Mouse (Mus musculus) forebrain, embryonic 10.5 days (tissue): ENCODE results near the gene Rex1bd. TPM values are rescaled to one million over a fixed set of nuclear protein-coding genes. Genes with fewer than 3 reads are reported as not detected.

Experiments used
- DNase-seq: peaks from one replicate; pipeline ENCODE4 v3.0.0-alpha.2; 2017; ENCODE audit warnings: low spot score; ENCODE audit errors: extremely low spot score
- H3K27ac ChIP-seq: fragments of 300-500 bp; sonication (generic); 2 replicates; pipeline ENCODE4 v1.5.1; 2016; ENCODE audit warnings: mild to moderate bottlenecking
- H3K27me3 ChIP-seq: fragments of 300-500 bp; sonication (generic); 2 replicates; pipeline ENCODE4 v1.6.1; 2016; ENCODE audit warnings: mild to moderate bottlenecking; ENCODE audit not compliant: poor library complexity, severe bottlenecking
- H3K36me3 ChIP-seq: fragments of 300-500 bp; sonication (generic); replicated peaks from 2 replicates; pipeline ENCODE4 v1.6.1; 2016; ENCODE audit warnings: mild to moderate bottlenecking, moderate library complexity
- H3K4me1 ChIP-seq: fragments of 300-500 bp; sonication (generic); 2 replicates; pipeline ENCODE4 v1.6.1; 2016
- H3K4me3 ChIP-seq: fragments of 300-500 bp; sonication (generic); 2 replicates; pipeline ENCODE4 v1.5.1; 2016; ENCODE audit warnings: mild to moderate bottlenecking, moderate library complexity
- H3K9me3 ChIP-seq: fragments of 300-500 bp; sonication (generic); 2 replicates; pipeline ENCODE4 v1.6.1; 2016; ENCODE audit warnings: mild to moderate bottlenecking, moderate library complexity
- WGBS: fragments of 180-500 bp; shearing (Covaris S2); methylation state at CpG from one replicate; pipeline ENCODE4 v1.1.7; 2016; 5-methylcytosine and 5-hydroxymethylcytosine counted together
- polyA plus RNA-seq: library from polyadenylated mRNA; unstranded; fragments of >200 nt; fragmentation: Nextera tagmentation; extraction: Ambion mirVana; gene quantifications from 2 replicates; pipeline ENCODE4 v1.2.1, GENCODE M21; 2016

Gene Rex1bd
- polyA plus RNA-seq, 1 experiment from 2014 or later, result 136 TPM

DNA sequence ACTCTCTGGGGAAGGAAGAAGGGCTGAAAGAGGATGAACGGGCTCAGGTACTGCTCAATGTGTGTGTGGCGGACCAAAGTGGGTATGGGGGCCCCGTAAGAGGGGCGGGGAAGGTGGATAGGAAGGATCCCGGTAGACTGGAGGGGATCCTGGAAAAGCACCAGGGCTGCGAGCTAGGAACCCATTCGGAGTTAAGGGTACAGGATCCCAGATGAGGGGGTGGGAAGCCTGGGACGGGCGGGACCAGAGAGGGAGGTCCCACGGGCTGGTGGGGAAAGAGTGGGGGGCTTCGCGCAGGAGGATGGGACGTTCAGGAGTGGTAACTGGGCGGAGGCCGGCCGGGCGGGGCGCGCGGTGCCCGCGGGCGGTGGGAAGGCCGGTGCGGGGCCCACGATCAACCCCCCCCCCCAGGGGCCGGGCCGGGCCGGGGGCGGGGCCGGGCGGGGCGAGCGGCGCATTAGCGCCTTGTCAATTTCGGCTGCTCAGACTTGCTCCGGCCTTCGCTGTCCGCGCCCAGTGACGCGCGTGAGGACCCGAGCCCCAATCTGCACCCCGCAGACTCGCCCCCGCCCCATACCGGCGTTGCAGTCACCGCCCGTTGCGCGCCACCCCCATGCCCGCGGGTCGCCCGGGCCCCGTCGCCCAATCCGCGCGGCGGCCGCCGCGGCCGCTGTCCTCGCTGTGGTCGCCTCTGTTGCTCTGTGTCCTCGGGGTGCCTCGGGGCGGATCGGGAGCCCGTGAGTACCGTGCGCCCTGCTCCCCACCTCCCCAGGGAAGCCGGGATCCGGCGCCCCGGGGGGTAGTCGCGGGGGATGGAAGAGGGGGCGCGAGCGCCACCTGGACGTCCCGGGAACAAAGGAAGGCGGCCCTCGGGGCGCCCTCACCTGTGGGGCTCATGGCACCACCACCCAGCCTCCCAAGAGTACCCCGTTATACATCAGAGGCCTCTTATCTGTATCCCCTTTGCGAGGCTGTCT lies 13.6 kb downstream of the Rex1bd start, which contains the start of gene Crlf1:
Gene Crlf1, plus strand, starts transcription at position 495 of the 977 bp plus-strand sequence.
- H3K4me1 ChIP-seq, result peaks cover 80% of the 10 kb centered on the region
- 1% methylated on average over 81 of the region's 93 CpGs for WGBS

DNA sequence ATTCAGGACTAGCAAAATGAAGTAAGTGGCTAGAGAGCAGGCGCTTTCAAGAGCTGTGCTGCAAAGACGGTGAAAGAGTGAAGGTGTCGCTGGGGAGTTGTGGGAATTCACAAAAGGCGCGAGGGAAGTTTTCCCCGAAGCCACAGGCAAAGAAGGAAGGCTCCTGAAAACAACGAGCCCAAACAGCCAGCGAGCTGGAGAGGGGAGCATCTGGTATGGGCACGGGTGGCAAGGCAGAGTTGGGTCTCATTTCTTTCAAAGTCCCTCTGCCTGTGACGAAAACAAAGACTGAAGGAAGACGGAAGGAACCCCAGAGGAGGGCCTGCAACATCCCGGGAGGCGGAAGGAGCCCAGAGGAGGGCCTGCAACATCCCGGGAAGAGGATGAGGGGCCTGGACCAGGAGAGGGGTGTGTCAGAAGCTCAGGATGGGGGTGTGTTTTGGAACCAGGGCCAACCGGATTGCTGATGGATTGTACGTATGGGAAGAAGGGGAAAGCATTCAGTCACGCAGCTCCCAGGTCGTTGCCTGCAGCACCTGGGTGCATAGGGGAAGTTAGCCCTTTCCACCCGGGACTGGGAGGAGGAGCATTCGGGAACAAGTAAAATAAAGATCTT lies 15.6 kb downstream of the Rex1bd start:
- peak overlapping the region; percentile 50 for H3K4me3 ChIP-seq
- peaks cover 100% of the 10 kb centered on the region for H3K4me1 ChIP-seq
- under 1% methylated on average over 20 of the region's 20 CpGs for WGBS
- peak; percentile 38 for DNase-seq
- no peaks in the 10 kb centered on the region for H3K36me3 ChIP-seq
- H3K9me3 ChIP-seq, result no peaks in the 10 kb centered on the region
- H3K27ac ChIP-seq, result peak overlapping the region; percentile 54; the same call in 1 of the 2 replicates
- peaks cover 100% of the 10 kb centered on the region for H3K27me3 ChIP-seq

More for the DNA sequence above, 13.6 kb downstream of the Rex1bd start, which contains the start of gene Crlf1:
- no peaks in the 10 kb centered on the region for H3K9me3 ChIP-seq
- no peaks in the 10 kb centered on the region for H3K36me3 ChIP-seq
- peaks cover 100% of the 10 kb centered on the region for H3K27me3 ChIP-seq
- peak within 1 kb of the TSS; percentile 50 for H3K4me3 ChIP-seq
- H3K27ac ChIP-seq, result peak within 1 kb of the TSS; percentile 74
- no peak for DNase-seq

DNA sequence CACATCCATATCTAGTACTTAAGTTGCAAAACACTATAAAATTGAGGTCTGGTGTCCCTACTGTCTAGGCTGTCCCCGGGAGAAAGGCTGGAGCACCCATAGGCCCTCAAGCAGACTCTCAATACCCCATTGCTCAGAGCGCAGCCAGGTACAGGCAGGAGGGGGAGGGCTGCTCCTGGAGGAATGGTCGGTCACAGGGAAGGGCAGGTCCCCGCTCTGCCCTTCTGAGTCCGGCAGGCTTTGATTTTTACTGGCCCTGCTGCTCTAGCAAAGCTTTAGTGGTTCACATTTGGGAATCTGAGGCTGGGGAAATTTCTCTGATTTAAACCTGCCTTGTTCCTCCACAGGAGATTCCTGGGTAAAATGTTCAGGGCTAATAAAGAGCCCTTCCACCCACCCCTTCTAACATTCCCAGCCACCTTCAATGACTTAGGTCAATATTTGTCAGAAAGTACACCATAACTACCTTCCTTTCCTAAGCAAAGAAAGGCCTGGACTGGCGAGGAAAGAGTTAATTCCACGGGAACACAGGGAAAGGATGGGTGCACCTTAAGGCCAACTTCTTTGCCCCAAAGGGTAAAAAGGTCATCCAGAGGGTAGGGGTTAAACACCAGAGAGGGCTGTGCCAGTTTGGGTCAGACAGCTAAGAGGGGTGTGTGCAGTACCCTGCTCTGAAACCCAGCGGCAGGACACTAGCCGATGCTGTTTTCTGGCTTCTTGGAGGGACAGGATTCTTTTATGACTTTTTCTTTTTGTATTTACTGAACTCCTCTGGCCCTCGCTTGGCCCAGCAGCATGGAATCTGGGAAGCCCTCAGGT lies 16.3 kb downstream of the Rex1bd start:
- Histone ChIP-seq H3K27me3 (peaks cover 100% of the 10 kb centered on the region), H3K4me3 (peak overlapping the region; percentile 50), H3K9me3 (no peaks in the 10 kb centered on the region), H3K27ac (peak overlapping the region; percentile 72), H3K4me1 (peaks cover 94% of the 10 kb centered on the region), H3K36me3 (no peaks in the 10 kb centered on the region)
- WGBS, result 2% methylated on average over 10 of the region's 10 CpGs
- DNase-seq, result no peak

DNA sequence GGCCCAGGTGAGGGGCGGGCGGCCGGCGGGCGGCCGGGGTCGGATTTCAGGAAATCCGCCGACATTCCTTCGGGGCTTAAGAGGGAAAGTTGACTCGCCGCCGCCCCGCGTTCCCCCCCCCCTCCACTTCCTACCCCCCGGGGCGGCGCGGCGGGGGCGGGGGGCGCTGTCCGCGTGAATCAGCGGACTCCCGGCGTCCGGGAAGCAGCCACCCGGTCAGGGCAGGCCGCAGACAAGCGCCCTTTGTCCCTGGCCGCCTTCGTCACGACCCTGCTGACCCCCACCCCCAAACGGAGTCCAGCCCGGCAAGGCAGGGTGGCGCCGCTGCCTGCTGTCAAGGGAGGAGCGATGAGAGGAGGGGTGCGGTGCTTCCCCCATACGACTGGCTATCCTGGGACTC lies 17.0 kb downstream of the Rex1bd start:
- H3K4me3 ChIP-seq, result peak overlapping the region; percentile 50
- peak overlapping the region; percentile 72 for H3K27ac ChIP-seq
- no peaks in the 10 kb centered on the region for H3K36me3 ChIP-seq
- under 1% methylated on average over 26 of the region's 41 CpGs for WGBS
- H3K4me1 ChIP-seq, result peaks cover 87% of the 10 kb centered on the region
- H3K9me3 ChIP-seq, result no peaks in the 10 kb centered on the region
- peaks cover 100% of the 10 kb centered on the region for H3K27me3 ChIP-seq
- no peak for DNase-seq

DNA sequence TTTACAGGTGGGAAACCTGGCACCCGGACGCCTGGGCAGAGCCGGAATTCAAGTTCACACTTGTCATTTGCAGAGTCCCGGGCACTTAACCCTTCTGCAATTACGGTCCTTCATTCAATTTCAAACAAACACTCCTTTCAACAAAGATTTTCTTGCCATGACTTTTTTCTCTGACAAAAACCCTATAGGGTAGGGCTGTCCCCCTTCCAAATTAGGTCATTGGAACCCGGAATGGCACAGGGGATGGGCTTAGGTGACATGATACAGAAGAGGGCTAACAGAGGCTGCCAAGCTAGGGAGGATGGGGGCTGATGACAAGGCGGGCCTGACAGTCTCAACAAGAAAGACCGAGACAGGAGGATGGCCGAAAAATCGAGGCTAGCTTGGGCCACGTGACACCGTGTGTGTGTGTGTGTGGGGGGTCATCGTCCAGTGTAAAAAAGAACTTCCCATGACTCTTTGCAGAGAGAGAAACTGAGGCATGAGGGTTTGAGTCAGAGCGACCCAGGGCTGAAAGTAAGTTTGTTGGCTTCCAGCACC lies 17.6 kb downstream of the Rex1bd start:
- H3K27me3 ChIP-seq, result peaks cover 100% of the 10 kb centered on the region
- whole genome bisulfite sequencing, result 3% methylated on average over 14 of the region's 14 CpGs

DNA sequence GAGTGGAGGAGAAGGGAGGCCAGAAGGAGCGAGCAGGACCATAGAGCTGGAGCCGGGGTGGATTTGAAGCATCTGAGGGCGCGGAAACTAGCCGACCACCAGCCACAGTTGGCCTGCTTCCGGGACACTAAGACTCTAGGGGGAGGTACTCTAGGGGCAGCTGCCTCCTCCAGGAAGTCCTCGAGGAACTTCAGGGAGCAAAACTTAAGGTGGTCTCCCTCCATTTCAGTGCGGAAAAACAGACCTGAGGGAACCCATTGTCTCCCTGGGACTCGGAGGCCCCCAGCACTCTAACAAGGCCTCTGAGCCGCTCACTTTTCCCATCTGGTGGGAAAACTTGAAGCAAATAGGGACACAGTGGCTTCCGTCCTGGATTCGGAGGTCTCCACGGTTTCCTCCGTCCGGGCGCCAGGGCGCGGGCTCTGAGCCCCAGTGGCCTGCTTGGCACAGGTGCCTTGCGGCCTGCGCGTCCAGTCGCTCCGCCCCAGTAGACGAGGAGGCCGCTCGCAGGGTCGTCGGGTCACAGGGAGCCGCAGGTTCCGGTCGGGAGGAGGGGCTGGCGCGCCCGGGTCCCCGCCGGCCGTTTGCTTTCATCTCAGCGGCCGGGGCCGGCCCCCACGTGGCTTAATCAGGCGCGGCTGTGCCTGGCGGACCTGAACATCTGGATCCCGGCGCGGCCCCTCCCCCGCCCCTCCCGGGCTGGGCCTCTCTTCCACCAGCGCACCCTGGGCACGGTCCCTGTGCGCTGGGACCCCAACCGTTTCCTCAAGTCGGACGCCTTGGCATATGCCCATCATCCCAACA lies 18.4 kb downstream of the Rex1bd start:
- H3K36me3 ChIP-seq, result no peaks in the 10 kb centered on the region
- H3K4me3 ChIP-seq, result peak overlapping the region; percentile 50
- peaks cover 78% of the 10 kb centered on the region for H3K4me1 ChIP-seq
- H3K27me3 ChIP-seq, result peaks cover 100% of the 10 kb centered on the region
- DNase-seq, result peak; percentile 67
- WGBS, result 2% methylated on average over 55 of the region's 55 CpGs
- H3K9me3 ChIP-seq, result no peaks in the 10 kb centered on the region
- H3K27ac ChIP-seq, result peak overlapping the region; percentile 72

More for the DNA sequence above, 17.6 kb downstream of the Rex1bd start:
- H3K9me3 ChIP-seq, result no peaks in the 10 kb centered on the region
- H3K4me3 ChIP-seq, result peak overlapping the region; percentile 50
- H3K4me1 ChIP-seq, result peaks cover 82% of the 10 kb centered on the region
- peak; percentile 39 for DNase-seq
- no peaks in the 10 kb centered on the region for H3K36me3 ChIP-seq
- H3K27ac ChIP-seq, result peak overlapping the region; percentile 72

DNA sequence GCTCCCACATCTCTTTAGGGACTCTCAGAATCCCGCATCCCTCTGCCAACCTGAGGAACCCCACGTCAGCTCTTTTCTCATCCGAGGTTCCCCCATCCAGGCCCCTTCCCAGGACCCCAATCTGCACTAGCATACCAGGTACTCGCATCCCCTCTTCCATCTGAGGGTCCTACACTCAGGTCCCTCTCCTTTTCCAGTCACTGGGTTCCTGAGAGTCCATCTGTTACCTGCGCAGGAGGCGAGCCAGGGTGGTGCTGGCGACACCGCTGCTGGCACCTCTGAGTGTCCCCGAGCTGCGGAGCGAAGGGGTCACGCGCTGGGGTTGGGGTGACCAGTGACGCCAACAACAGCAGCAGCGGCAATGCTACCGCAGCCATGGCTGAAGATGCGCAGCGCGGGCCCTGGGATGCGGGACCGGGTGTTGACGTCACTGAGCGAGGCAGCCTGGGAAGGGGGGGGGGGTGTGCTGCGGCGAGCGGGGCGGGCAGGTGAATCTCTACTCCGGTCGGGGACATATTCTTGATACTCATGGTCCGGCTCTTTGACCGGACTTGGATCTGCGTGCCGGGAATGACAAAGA lies 19.5 kb downstream of the Rex1bd start, which contains the start of gene Tmem59l:
Gene Tmem59l, minus strand, starts transcription at position 418 of the 580 bp plus-strand sequence.
- no peak for DNase-seq
- no peaks in the 10 kb centered on the region for H3K9me3 ChIP-seq
- H3K4me3 ChIP-seq, result peak within 1 kb of the TSS; percentile 50
- no peaks in the 10 kb centered on the region for H3K36me3 ChIP-seq
- H3K4me1 ChIP-seq, result peaks cover 68% of the 10 kb centered on the region
- peak within 1 kb of the TSS; percentile 72 for H3K27ac ChIP-seq
- 3% methylated on average over 33 of the region's 33 CpGs for WGBS
- H3K27me3 ChIP-seq, result peaks cover 100% of the 10 kb centered on the region

DNA sequence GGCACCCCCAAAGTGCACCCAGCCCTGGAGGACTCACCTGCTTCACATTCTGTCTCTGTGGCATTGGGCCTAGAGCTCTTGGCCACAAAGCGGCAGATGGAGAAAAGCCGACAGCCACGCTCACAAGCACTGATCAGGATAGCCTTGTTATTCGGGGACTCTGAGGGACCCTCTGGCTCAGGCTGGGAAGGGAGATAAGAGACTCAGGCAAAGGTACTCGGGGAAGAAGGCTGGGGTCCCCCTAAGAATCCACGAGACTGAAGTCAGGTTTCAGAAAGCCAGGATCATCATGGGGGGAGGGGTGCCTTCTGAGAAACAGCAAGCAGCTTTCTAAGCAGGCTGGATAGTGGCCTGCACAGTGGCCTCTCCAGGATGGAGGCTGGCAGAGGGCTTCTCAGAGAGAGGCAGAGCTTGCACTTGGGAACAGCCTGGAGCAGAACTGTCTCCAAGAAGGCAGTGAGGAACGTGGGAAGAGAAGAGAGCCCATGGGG lies 20.3 kb downstream of the Rex1bd start:
- Histone ChIP-seq H3K36me3 (no peaks in the 10 kb centered on the region), H3K4me1 (peaks cover 60% of the 10 kb centered on the region), H3K27me3 (peaks cover 100% of the 10 kb centered on the region), H3K27ac (peak overlapping the region; percentile 72; the same call in 1 of the 2 replicates), H3K4me3 (peak overlapping the region; percentile 50), H3K9me3 (no peaks in the 10 kb centered on the region)
- WGBS, result 55% methylated on average over 7 of the region's 7 CpGs
- no peak for DNase-seq

DNA sequence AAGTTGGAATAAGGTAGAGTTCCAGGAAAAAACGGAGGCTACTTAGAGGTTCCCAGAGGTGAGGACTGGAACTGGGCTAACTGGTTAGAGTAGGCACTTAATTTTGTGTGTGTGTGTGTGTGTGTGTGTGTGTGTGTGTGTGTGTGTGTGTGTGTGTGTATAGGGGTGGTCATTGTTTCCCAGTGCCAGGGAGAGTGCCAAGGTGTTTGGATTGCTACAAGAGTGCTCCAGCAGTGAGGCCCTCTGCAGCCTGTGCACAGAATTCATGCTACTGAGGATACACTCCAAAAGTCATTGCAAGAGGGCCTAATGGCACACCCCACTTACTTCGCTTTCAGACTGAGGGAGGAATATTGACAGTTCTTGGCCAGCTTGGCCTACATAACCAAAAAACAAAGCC lies 23.6 kb downstream of the Rex1bd start:
- WGBS, result 66% methylated on average over 2 of the region's 2 CpGs
- H3K27me3 ChIP-seq, result peaks cover 97% of the 10 kb centered on the region

DNA sequence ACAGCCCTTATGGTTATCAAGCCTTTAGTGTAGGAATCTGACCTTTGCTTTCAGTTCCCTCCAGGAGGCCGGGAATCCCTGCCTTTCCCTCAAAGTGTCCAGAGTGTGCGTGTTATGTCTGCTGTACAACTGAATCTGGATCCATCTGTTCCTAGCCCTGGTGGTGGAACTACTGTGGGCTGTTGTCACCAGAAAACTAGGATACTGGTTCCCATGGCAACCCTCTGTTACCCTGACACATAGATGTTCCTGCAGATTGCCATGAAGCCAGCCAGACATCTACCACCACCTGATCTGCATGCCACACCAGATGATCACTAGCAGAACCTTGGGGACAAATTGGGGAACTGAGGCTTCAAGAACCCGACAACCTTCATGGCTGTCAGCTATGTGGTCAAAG lies 24.6 kb downstream of the Rex1bd start:
- WGBS, result 85% methylated on average over 3 of the region's 3 CpGs
- H3K9me3 ChIP-seq, result no peaks in the 10 kb centered on the region
- H3K4me1 ChIP-seq, result peaks cover 30% of the 10 kb centered on the region
- H3K36me3 ChIP-seq, result no peaks in the 10 kb centered on the region
- no peak for DNase-seq
- H3K27me3 ChIP-seq, result peaks cover 92% of the 10 kb centered on the region
- H3K4me3 ChIP-seq, result no peak overlapping the region
- no peak overlapping the region for H3K27ac ChIP-seq

More for the DNA sequence above, 23.6 kb downstream of the Rex1bd start:
- Histone ChIP-seq H3K4me1 (peaks cover 30% of the 10 kb centered on the region), H3K27ac (no peak overlapping the region), H3K4me3 (no peak overlapping the region), H3K36me3 (no peaks in the 10 kb centered on the region), H3K9me3 (no peaks in the 10 kb centered on the region)
- no peak for DNase-seq
